Mouse (Mus musculus) ES-E14 (cell line): ENCODE results near the gene Aldh3a1.

Experiments
- CHD2 ChIP-seq: IDR thresholded peaks from 2 replicates; pipeline ENCODE4 v1.6.1; 2014; ENCODE audit warnings: mild to moderate bottlenecking, low read depth, low read length, inconsistent platforms
- MAFK ChIP-seq: IDR thresholded peaks from 2 replicates; pipeline ENCODE4 v1.6.1; 2014; ENCODE audit warnings: mild to moderate bottlenecking, low read depth, low read length, inconsistent platforms; ENCODE audit not compliant: insufficient read depth

GRCm38 (mm10) chr11:61222007-61222406 is 14.7 kb downstream of the Aldh3a1 start:
- TF ChIP-seq MAFK (no peak), CHD2 (no peak)
